Mouse (Mus musculus): Measurements from ENCODE around the gene Otulin. TPM values are rescaled to one million over a fixed set of nuclear protein-coding genes. Genes with fewer than 3 reads are reported as not detected.

The Otulin gene
- polyA plus RNA-seq, 1 experiment from 2014 or later, result 46.1 TPM

DNA sequence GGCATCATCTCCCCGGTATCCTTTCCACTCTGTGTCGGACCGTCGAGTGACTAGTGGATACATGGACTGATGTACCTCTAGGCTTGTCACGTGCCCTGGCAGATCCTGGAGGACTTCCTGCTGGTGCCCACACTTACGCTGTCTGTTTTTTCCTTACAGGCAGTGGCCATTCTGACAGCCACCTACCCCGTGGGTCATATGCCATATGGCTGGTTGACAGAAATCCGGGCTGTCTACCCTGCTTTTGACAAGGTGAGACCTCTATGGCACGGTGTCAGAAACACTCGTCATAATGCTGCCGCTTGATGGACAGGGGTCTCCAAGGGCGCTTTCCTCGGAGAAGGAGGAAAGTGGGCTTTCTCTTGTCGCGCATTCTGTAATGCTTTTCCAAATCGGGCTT, 63.1 kb downstream of the Otulin start:
- Histone ChIP-seq H3K4me2 (ENCODE audit: low read length) (no peak overlapping the region), H3K9ac (ENCODE audit: low read length) (no peak overlapping the region), H3K9me3 (ENCODE audit: control insufficient read depth, low read length) (no peaks in the 10 kb centered on the region), H3K4me3 (ENCODE audit: low read depth, low read length) (no peak overlapping the region), H3K27me3 (replicated peaks; ENCODE audit: control insufficient read depth, insufficient read depth, low read length) (no peaks in the 10 kb centered on the region), H3K4me1 (replicated peaks; ENCODE audit: control insufficient read depth, insufficient read depth, low read length) (no peaks in the 10 kb centered on the region), H3K27ac (ENCODE audit: low read depth) (no peak overlapping the region), H3K36me3 (ENCODE audit: control insufficient read depth, insufficient read depth, low read length) (no peaks in the 10 kb centered on the region)
- WGBS, result 87% methylated on average over 16 of the region's 16 CpGs
- ATAC-seq (replicated peaks; ENCODE audit: low FRiP score, low TSS enrichment, low read depth) (no peak), DNase-seq (ENCODE audit: low spot score) (no peak)

DNA sequence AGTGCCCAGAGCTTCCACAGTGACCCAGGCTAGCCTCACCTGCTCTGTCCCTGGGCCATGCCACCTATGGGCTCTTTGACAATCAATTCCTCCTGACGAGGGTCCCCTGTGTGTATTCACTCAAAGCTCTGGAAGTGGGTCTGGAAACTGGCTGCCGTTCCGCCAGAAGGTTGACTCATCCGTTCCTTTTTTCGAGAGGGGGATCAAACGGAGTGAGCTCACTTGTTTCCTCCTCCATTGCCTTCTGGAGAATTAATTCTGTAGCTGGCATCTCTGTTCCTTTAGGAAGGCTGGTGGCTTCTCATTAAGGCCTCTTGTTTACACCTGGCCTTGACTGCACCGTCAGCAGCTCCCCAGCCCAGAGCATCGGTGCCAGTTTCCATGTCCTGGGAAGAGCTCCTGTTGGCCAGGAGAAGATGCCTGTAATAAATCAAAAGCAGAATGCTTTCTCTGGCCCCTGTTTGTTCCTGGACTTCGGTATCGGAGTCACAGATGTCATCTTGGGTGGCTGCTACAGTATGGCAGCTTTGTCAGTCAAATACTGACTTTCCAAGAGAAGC, 64.8 kb downstream of the Otulin start:
- DNase-seq (ENCODE audit: low spot score) (no peak), ATAC-seq (replicated peaks; ENCODE audit: low FRiP score, low TSS enrichment, low read depth) (no peak)
- Histone ChIP-seq H3K4me3 (ENCODE audit: low read depth, low read length) (no peak overlapping the region), H3K4me2 (ENCODE audit: low read length) (no peak overlapping the region), H3K36me3 (ENCODE audit: control insufficient read depth, insufficient read depth, low read length) (no peaks in the 10 kb centered on the region), H3K9ac (ENCODE audit: low read length) (no peak overlapping the region), H3K27ac (ENCODE audit: low read depth) (no peak overlapping the region), H3K27me3 (replicated peaks; ENCODE audit: control insufficient read depth, insufficient read depth, low read length) (no peaks in the 10 kb centered on the region), H3K9me3 (ENCODE audit: control insufficient read depth, low read length) (no peaks in the 10 kb centered on the region), H3K4me1 (replicated peaks; ENCODE audit: control insufficient read depth, insufficient read depth, low read length) (no peaks in the 10 kb centered on the region)
- WGBS, result 82% methylated on average over 10 of the region's 10 CpGs

DNA sequence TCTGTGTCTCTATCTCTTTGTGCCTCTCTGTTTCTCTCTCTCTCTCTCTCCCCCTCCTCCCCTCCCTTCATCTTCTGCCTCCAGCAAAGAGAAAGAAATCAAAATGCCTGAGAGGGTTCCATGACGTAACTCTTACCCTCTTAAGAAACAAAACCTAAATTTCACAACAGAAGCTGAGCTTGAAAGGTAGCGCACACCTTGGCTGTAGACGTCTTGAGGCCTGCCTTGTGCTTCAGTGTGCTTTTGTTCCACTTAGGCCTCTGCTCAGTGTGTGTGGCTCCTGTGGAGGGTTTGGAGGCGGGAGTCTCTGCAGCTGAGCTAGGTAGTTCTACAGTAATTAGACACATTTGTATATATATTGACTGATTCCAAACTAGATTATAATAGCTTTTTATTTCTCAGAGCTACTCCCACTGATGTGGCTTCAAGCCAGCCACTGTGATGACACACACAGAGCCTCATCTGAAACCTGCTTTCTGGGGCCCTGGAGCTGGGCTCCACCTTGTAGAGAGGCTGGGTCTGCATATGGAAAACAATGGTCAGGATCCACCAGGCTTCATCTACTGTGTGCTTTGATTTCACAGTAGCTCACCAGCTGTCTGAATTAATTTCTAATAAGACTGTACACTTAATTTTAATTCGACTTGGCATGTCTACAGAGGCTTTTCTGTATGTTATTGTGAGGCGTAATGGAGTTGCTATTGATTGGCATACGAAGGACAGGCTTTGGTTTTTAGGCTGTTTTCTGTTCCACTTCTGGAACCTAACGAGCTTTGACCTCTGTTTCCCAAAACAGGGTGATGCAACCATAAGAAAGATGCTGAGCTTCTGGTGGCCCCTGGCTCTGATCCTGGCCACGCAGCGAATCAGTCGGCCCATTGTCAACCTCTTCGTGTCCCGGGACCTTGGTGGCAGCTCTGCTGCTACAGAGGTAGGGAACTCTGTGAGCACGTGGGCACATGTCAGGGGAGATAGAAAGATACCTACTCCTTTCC, 66.1 kb downstream of the Otulin start:
- 90% methylated on average over 14 of the region's 14 CpGs for WGBS
- no peaks in the 10 kb centered on the region for H3K4me1 ChIP-seq (replicated peaks; ENCODE audit: control insufficient read depth, insufficient read depth, low read length)
- ATAC-seq (replicated peaks; ENCODE audit: low FRiP score, low TSS enrichment, low read depth), result no peak

DNA sequence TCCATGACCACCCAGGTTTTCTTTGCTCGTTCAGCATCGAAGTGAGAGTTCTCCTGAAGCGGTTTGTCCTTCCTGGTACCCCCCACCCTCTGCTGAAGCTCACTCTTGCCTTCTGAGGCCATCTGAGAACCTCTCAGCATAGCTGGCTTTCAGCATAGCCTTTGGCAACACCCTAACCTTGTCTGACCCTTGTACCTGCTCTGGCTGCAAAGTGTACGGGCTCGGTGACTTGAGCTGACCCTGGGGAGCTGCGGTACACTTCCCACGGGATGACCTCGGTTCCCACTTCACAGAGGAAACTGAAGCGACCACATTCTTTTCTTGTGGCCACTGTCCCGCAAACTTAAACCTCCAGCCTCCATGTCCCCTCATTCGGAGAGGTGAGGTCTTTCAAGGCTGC, 70.2 kb downstream of the Otulin start:
- H3K27me3 ChIP-seq (replicated peaks; ENCODE audit: control insufficient read depth, insufficient read depth, low read length), result no peaks in the 10 kb centered on the region
- H3K36me3 ChIP-seq (ENCODE audit: control insufficient read depth, insufficient read depth, low read length), result no peaks in the 10 kb centered on the region
- no peak for DNase-seq (ENCODE audit: low spot score)
- H3K4me3 ChIP-seq (ENCODE audit: low read depth, low read length), result no peak overlapping the region
- H3K4me2 ChIP-seq (ENCODE audit: low read length), result no peak overlapping the region
- no peak overlapping the region for H3K9ac ChIP-seq (ENCODE audit: low read length)
- WGBS, result 76% methylated on average over 11 of the region's 11 CpGs
- H3K27ac ChIP-seq (ENCODE audit: low read depth), result no peak overlapping the region
- H3K9me3 ChIP-seq (ENCODE audit: control insufficient read depth, low read length), result no peaks in the 10 kb centered on the region
- ATAC-seq (replicated peaks; ENCODE audit: low FRiP score, low TSS enrichment, low read depth), result no peak
- H3K4me1 ChIP-seq (replicated peaks; ENCODE audit: control insufficient read depth, insufficient read depth, low read length), result no peaks in the 10 kb centered on the region

More for the DNA sequence above, 66.1 kb downstream of the Otulin start:
- no peak overlapping the region for H3K4me3 ChIP-seq (ENCODE audit: low read depth, low read length)
- H3K9me3 ChIP-seq (ENCODE audit: control insufficient read depth, low read length), result no peaks in the 10 kb centered on the region
- no peaks in the 10 kb centered on the region for H3K36me3 ChIP-seq (ENCODE audit: control insufficient read depth, insufficient read depth, low read length)
- no peak overlapping the region for H3K9ac ChIP-seq (ENCODE audit: low read length)
- H3K27ac ChIP-seq (ENCODE audit: low read depth), result no peak overlapping the region
- no peak overlapping the region for H3K4me2 ChIP-seq (ENCODE audit: low read length)
- H3K27me3 ChIP-seq (replicated peaks; ENCODE audit: control insufficient read depth, insufficient read depth, low read length), result no peaks in the 10 kb centered on the region
- DNase-seq (ENCODE audit: low spot score), result no peak

DNA sequence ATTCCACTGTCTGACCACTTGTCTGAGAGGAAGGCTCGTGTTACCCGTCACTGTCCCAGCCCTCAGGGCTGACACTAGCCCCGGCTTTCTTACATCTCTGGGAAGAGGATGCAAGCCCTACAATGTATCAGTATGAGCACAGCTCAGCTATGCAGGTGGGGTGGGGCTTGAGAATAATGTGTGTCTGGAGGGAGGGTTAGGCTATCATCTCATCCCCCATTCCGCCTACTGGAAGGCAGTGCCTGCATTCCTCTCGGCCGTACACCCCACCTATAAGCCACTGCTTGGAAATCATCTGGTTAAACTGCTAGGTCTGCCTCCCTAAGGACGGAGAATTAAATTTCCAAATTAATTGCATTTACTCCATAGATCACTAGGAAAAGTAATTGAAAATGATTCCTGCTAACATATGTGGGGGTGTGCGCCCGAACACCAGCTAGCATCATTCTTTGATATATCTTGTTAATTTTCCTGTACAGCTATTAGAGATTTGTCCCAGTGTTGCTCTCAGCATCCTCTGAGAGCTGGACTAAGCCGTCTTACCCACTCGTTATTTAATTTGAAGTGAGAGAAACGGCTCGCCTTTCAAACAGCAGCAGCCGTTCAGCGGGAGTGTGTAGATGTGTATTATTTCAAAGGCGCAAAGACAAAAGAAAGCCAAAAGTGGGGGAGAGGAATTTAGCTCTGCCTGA, 71.9 kb downstream of the Otulin start:
- Histone ChIP-seq H3K9ac (ENCODE audit: low read length) (no peak overlapping the region), H3K4me1 (replicated peaks; ENCODE audit: control insufficient read depth, insufficient read depth, low read length) (no peaks in the 10 kb centered on the region), H3K4me2 (ENCODE audit: low read length) (no peak overlapping the region), H3K4me3 (ENCODE audit: low read depth, low read length) (no peak overlapping the region), H3K27me3 (replicated peaks; ENCODE audit: control insufficient read depth, insufficient read depth, low read length) (no peaks in the 10 kb centered on the region), H3K9me3 (ENCODE audit: control insufficient read depth, low read length) (no peaks in the 10 kb centered on the region), H3K27ac (ENCODE audit: low read depth) (no peak overlapping the region), H3K36me3 (ENCODE audit: control insufficient read depth, insufficient read depth, low read length) (no peaks in the 10 kb centered on the region)
- ATAC-seq (replicated peaks; ENCODE audit: low FRiP score, low TSS enrichment, low read depth), result no peak
- no peak for DNase-seq (ENCODE audit: low spot score)
- WGBS, result 69% methylated on average over 16 of the region's 16 CpGs

DNA sequence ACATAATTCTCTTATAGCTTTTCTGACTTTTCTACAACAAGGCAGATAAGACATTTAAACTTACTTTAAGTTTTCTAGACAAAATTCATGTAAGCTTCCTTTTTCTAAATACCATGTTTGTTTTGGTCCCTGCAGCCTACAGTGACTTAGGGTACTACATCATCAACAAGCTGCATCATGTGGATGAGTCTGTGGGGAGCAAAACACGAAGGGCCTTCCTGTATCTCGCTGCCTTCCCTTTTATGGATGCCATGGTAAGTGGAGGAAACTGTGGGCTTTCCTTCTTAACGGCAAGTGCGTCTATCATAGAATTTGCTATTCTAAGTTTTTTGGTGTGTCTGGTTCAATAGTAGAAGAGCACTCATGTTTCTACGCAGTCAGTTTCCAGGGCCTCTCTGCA, 76.9 kb downstream of the Otulin start:
- no peaks in the 10 kb centered on the region for H3K27me3 ChIP-seq (replicated peaks; ENCODE audit: control insufficient read depth, insufficient read depth, low read length)
- no peak overlapping the region for H3K9ac ChIP-seq (ENCODE audit: low read length)
- H3K27ac ChIP-seq (ENCODE audit: low read depth), result no peak overlapping the region
- H3K36me3 ChIP-seq (ENCODE audit: control insufficient read depth, insufficient read depth, low read length), result no peaks in the 10 kb centered on the region
- DNase-seq (ENCODE audit: low spot score) (no peak), ATAC-seq (replicated peaks; ENCODE audit: low FRiP score, low TSS enrichment, low read depth) (no peak)
- no peak overlapping the region for H3K4me3 ChIP-seq (ENCODE audit: low read depth, low read length)
- no peak overlapping the region for H3K4me2 ChIP-seq (ENCODE audit: low read length)
- H3K9me3 ChIP-seq (ENCODE audit: control insufficient read depth, low read length), result no peaks in the 10 kb centered on the region
- 88% methylated on average over 5 of the region's 5 CpGs for WGBS
- H3K4me1 ChIP-seq (replicated peaks; ENCODE audit: control insufficient read depth, insufficient read depth, low read length), result no peaks in the 10 kb centered on the region

DNA sequence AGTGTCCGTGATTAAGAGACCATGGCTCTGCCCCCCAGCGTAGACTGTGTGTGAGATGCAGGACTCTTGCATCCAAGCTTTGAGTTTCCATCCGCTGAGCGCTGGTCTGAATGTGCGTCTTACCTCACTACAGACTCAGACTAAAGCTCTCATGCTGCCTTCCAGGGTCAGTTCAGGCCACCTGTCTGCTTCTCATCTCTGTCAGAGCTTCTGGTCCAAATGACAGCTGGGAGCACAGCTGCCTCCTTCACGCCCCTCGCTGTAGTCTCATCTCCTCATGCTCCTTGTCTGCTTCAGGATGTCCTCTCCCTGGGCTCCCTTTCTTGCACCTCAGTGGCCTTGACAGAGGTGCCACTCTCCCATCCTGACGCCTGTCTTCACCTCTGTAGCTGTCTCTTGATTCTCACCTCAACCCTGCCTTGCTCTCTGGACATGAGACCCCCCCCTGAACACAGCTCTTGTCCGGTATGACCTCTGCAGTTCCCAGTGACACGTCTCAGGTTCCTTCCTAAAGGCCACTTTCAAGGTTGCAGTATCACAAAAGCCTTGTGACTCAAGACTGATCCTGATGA, 78.3 kb downstream of the Otulin start:
- WGBS, result 52% methylated on average over 10 of the region's 10 CpGs
- Histone ChIP-seq H3K4me3 (ENCODE audit: low read depth, low read length) (no peak overlapping the region), H3K4me2 (ENCODE audit: low read length) (no peak overlapping the region), H3K27me3 (replicated peaks; ENCODE audit: control insufficient read depth, insufficient read depth, low read length) (no peaks in the 10 kb centered on the region), H3K36me3 (ENCODE audit: control insufficient read depth, insufficient read depth, low read length) (no peaks in the 10 kb centered on the region), H3K9ac (ENCODE audit: low read length) (no peak overlapping the region), H3K4me1 (replicated peaks; ENCODE audit: control insufficient read depth, insufficient read depth, low read length) (no peaks in the 10 kb centered on the region), H3K9me3 (ENCODE audit: control insufficient read depth, low read length) (no peaks in the 10 kb centered on the region), H3K27ac (ENCODE audit: low read depth) (no peak overlapping the region)
- no peak for DNase-seq (ENCODE audit: low spot score)
- no peak for ATAC-seq (replicated peaks; ENCODE audit: low FRiP score, low TSS enrichment, low read depth)

All from intestine, embryonic 14.5 days (tissue).